In genomic region chr2:150643726-150644415, GRCm38 (mm10) we compare ENCODE assay signal across 9 mouse cellular contexts. TPM values are rescaled to one million over a fixed set of nuclear protein-coding genes. Genes with fewer than 3 reads are reported as not detected.
DNase-seq lines count a peak whose midpoint lies in the region; ATAC-seq and TF ChIP-seq lines count a peak whose summit lies in the region.
"Had no signal": no experiment of that assay in that cellular context is flagged by ENCODE, and none has a peak within 500 bp of the region (broad histone marks: within the 10 kb centered on the region; RNA-seq: fewer than 3 reads in every experiment).

No protein-coding gene starts in this region.

- H3K4me1 ChIP-seq in hindbrain, embryonic 13.5 days (replicated peaks), result peaks cover 42% of the 10 kb centered on the region
- H3K4me1 ChIP-seq in liver, embryonic 14.5 days (replicated peaks; ENCODE audit: control insufficient read depth in 2 of 2, insufficient read depth in 2 of 2, low read length in 1 of 2), result peaks cover 4 to 14% of the 10 kb centered on the region in 2 experiments
- H3K4me1 ChIP-seq in stomach, embryonic 16.5 days (ENCODE audit: control insufficient read depth, insufficient read depth, low read length), result peaks cover 4% of the 10 kb centered on the region; the same call in 1 of the 2 replicates

- peak; percentile 99 for ATAC-seq in hindbrain, embryonic 13.5 days (ENCODE audit: low FRiP score)
- ATAC-seq in liver, embryonic 14.5 days (ENCODE audit: insufficient read depth), result peak; percentile 57
- peak; percentile 76 for ATAC-seq in stomach, embryonic 16.5 days (ENCODE audit: insufficient read depth, low FRiP score)
- no peak for ATAC-seq in granulocyte monocyte progenitor cell, adult 5-6 weeks (replicated peaks; ENCODE audit: poor library complexity, severe bottlenecking)

- no peaks in the 10 kb centered on the region for H3K9me3 ChIP-seq in hindbrain, embryonic 13.5 days
- no peaks in the 10 kb centered on the region for H3K9me3 ChIP-seq in liver, embryonic 14.5 days (ENCODE audit: control insufficient read depth, low read length)
- no peaks in the 10 kb centered on the region for H3K9me3 ChIP-seq in stomach, embryonic 16.5 days (replicated peaks; ENCODE audit: control insufficient read depth, low read length)

- 0 out of 2 replicates have a peak overlapping the region, but pooled peaks have one; percentile 29 for H3K9ac ChIP-seq in hindbrain, embryonic 13.5 days
- H3K9ac ChIP-seq in liver, embryonic 14.5 days (replicated peaks), result no peak overlapping the region
- no peak overlapping the region for H3K9ac ChIP-seq in stomach, embryonic 16.5 days (ENCODE audit: low read length)

- no peak for TF ChIP-seq EP300 in liver, embryonic 14.5 days (IDR thresholded peaks at IDR 0.05; ENCODE audit: low read depth)

- H3K27ac ChIP-seq in hindbrain, embryonic 13.5 days, result peak overlapping the region; percentile 95
- H3K27ac ChIP-seq in liver, embryonic 14.5 days, result no peak overlapping the region
- H3K27ac ChIP-seq in stomach, embryonic 16.5 days (ENCODE audit: low read length), result no peak overlapping the region

- peak; percentile 72 for DNase-seq in R1 (ENCODE audit: low read depth, low spot score)
- peak; percentile 33 to 53 for DNase-seq in cerebellum, postnatal 10 days
- DNase-seq in liver, embryonic 14.5 days (ENCODE audit: low read depth in 3 of 3, low spot score in 3 of 3), result no peak
- DNase-seq in lung, postnatal 36 days, result no peak
- DNase-seq in urinary bladder, adult 18-20 months (ENCODE audit: low spot score in 2 of 2), result no peak

- no peak for TF ChIP-seq CTCF in liver, embryonic 14.5 days (IDR thresholded peaks at IDR 0.05; ENCODE audit: low read depth)

- WGBS in hindbrain, embryonic 13.5 days, result 26% methylated on average over 8 of the region's 8 CpGs
- WGBS in liver, embryonic 14.5 days (ENCODE audit: insufficient replicate concordance), result 75% methylated on average over 8 of the region's 8 CpGs
- WGBS in stomach, embryonic 16.5 days, result 75% methylated on average over 8 of the region's 8 CpGs

- H3K27me3 ChIP-seq in hindbrain, embryonic 13.5 days, result no peaks in the 10 kb centered on the region
- H3K27me3 ChIP-seq in liver, embryonic 14.5 days (ENCODE audit: control insufficient read depth, insufficient read depth, low read length), result no peaks in the 10 kb centered on the region
- H3K27me3 ChIP-seq in stomach, embryonic 16.5 days (ENCODE audit: control insufficient read depth, insufficient read depth, low read length), result no peaks in the 10 kb centered on the region

- peaks cover 7% of the 10 kb centered on the region; the same call in 1 of the 2 replicates for H3K36me3 ChIP-seq in hindbrain, embryonic 13.5 days
- peaks cover 15% of the 10 kb centered on the region for H3K36me3 ChIP-seq in liver, embryonic 14.5 days (replicated peaks; ENCODE audit: control insufficient read depth, insufficient read depth, low read depth)
- H3K36me3 ChIP-seq in stomach, embryonic 16.5 days (ENCODE audit: control insufficient read depth, insufficient read depth, low read length), result no peaks in the 10 kb centered on the region

- peak overlapping the region; percentile 30 for H3K4me2 ChIP-seq in hindbrain, embryonic 13.5 days
- H3K4me2 ChIP-seq in liver, embryonic 14.5 days (ENCODE audit: low read depth), result no peak overlapping the region
- no peak overlapping the region for H3K4me2 ChIP-seq in stomach, embryonic 16.5 days (ENCODE audit: low read depth, low read length)

- no peak overlapping the region for H3K4me3 ChIP-seq in hindbrain, embryonic 13.5 days
- H3K4me3 ChIP-seq in liver, embryonic 14.5 days (ENCODE audit: insufficient read depth in 1 of 2, low read depth in 2 of 2, low read length in 2 of 2), result no peak overlapping the region
- no peak overlapping the region for H3K4me3 ChIP-seq in stomach, embryonic 16.5 days (replicated peaks; ENCODE audit: low read length)

RNA-seq across cellular contexts. Expression of gene Acss1, which starts 24.4 kb away (rescaled TPM):
- 19.8 and 20.1 TPM in 2 replicates for polyA plus RNA-seq in hindbrain, embryonic 13.5 days (2015; fragmentation: Nextera tagmentation; extraction: Ambion mirVana)
- 30.4 and 34.1 TPM in 2 replicates for polyA plus RNA-seq in liver, embryonic 14.5 days (2012; rRNA removed)
- 30.3 and 38.7 TPM in 2 replicates for polyA plus RNA-seq in liver, embryonic 14.5 days (2014; fragmentation: Nextera tagmentation; extraction: Ambion mirVana)
- 42.0 and 56.4 TPM in 2 replicates for polyA plus RNA-seq in stomach, embryonic 16.5 days (2015; fragmentation: Nextera tagmentation; extraction: Ambion mirVana)
- 13.1 and 14.5 TPM in 2 replicates for total RNA-seq in granulocyte monocyte progenitor cell, adult 5-6 weeks (2014; fragmentation: Nextera tagmentation)
- total RNA-seq in granulocyte monocyte progenitor cell, adult 5-6 weeks (2017), result 8.1 and 12.2 TPM in 2 replicates

RNA-seq across cellular contexts. Expression of gene Apmap, which starts 35.5 kb away (rescaled TPM):
- 42.9 and 45.9 TPM in 2 replicates for polyA plus RNA-seq in hindbrain, embryonic 13.5 days (2015; fragmentation: Nextera tagmentation; extraction: Ambion mirVana)
- 14.3 and 18.5 TPM in 2 replicates for polyA plus RNA-seq in liver, embryonic 14.5 days (2012; rRNA removed)
- 26.3 and 26.5 TPM in 2 replicates for polyA plus RNA-seq in liver, embryonic 14.5 days (2014; fragmentation: Nextera tagmentation; extraction: Ambion mirVana)
- polyA plus RNA-seq in stomach, embryonic 16.5 days (2015; fragmentation: Nextera tagmentation; extraction: Ambion mirVana), result 42.1 and 43.2 TPM in 2 replicates
- total RNA-seq in granulocyte monocyte progenitor cell, adult 5-6 weeks (2014; fragmentation: Nextera tagmentation), result 27.2 and 31.8 TPM in 2 replicates
- total RNA-seq in granulocyte monocyte progenitor cell, adult 5-6 weeks (2017), result 79.5 and 89.3 TPM in 2 replicates

RNA-seq across cellular contexts. Expression of gene Vsx1, which starts 45.3 kb away (rescaled TPM):
- 0.18 and 0.61 TPM in 2 replicates for polyA plus RNA-seq in hindbrain, embryonic 13.5 days (2015; fragmentation: Nextera tagmentation; extraction: Ambion mirVana)
- polyA plus RNA-seq in liver, embryonic 14.5 days (2012; rRNA removed), result not detected in 2 replicates
- polyA plus RNA-seq in liver, embryonic 14.5 days (2014; fragmentation: Nextera tagmentation; extraction: Ambion mirVana), result not detected in 2 replicates
- polyA plus RNA-seq in stomach, embryonic 16.5 days (2015; fragmentation: Nextera tagmentation; extraction: Ambion mirVana), result not detected in 2 replicates
- not detected in 2 replicates for total RNA-seq in granulocyte monocyte progenitor cell, adult 5-6 weeks (2014; fragmentation: Nextera tagmentation)
- total RNA-seq in granulocyte monocyte progenitor cell, adult 5-6 weeks (2017), result not detected in 2 replicates
- polyA plus RNA-seq: heart, postnatal 0 days had no signal

Comparison
In these comparisons a context has a peak if more than half of its experiments do, and no peak if none do; other contexts are left out.
1. DNase-seq: peak in R1 (single experiment) and cerebellum, postnatal 10 days (2 of 2); none in liver, embryonic 14.5 days (0 of 3), lung, postnatal 36 days (single experiment) and urinary bladder, adult 18-20 months (0 of 2).